Mouse (Mus musculus): ENCODE data around the gene Srsf2. TPM values are rescaled to one million over a fixed set of nuclear protein-coding genes. Genes with fewer than 3 reads are reported as not detected.

Gene Srsf2
- total RNA-seq, 2 experiments from 2014 or later: 73.0 to 80.9 TPM

DNA sequence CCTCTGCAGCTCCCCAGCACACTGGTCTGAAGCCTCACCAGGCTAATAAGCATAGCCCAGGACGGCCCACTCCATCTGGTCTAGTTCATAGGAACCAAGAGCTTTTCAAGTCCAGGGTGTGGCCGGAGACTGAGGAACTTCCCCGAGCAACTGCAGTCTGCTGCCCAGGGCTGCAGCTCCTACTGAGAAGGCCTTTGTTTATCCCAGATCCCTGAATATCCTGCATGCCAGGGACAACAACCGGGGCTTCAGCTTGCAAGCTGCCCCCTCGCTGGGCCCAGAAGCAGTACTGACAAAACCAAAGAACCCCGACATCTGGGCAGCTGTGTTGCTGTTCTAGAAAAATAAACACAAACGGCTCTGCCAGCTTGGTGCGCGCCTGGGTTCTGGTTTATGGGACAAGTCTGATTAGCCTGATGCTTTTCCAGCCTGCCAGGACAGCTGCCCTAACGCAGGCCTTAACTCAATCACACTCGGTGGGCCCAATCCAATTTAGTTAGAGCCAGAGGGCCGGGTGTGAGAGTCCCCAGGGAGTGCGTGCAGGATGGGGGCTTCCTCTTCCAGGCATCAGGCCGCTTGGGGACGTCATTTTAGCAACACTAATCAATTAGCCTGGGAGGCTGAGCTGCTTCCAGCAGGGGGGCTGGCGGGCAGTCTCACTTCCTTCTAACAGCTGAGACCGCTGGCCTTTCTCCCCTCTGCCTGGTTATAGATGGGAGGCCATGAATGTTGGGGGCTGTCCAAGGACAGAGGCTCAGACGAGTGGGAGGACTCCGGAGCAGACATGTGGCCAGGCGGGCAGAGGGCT lies 38.6 kb downstream of the Srsf2 start:
- DNase-seq: peak; percentile 87
- intact Hi-C loops (cut with DNase I; ENCODE audit: low total_unique reads): no loop called here

GRCm38 (mm10) chr11:116813610-116814009 lies 39.3 kb downstream of the Srsf2 start:
- no peak for DNase-seq

DNA sequence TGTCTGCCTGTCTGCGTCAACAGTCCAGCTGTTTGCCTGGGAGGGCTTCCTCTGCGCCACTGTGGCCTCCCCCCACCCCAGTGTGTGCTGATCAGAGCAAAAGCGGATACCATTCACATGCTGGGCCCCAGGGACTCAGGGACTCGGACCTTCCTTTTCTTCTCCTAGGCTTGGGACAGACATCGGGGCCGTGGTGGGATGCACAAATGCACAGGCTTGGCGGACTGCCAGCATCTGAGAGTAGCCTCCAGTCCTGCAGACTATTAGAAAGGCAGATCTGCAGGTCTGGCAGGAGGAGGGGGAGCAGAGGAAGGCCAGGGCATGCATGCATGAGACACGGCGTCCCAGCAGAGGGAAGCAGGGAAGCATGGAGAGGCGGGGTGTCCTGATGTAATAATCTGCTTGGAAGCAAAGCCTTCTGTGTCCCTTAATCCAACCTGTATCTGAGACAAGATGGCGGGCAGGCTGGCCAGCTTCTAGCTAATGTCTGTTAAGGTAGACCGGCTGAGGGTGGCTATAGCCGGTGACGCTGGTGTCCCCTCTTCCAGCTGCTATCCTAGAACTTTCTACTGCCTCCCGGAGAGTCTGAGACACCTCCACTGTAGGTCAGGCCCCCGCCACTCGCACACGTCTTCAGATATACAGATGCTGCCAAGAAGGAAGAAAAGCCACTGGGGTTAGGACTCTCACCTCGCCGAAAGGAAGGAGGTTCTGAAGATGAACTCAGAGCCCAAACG lies 39.9 kb downstream of the Srsf2 start:
- no peak for DNase-seq

More at GRCm38 (mm10) chr11:116813610-116814009, 39.3 kb downstream of the Srsf2 start:
- intact Hi-C loops (cut with DNase I; ENCODE audit: low total_unique reads): no loop called here

GRCm38 (mm10) chr11:116810983-116811901 lies 41.7 kb downstream of the Srsf2 start:
- intact Hi-C loops (cut with DNase I; ENCODE audit: low total_unique reads): no loop called here
- DNase-seq: peak; percentile 61

More for the DNA sequence above, 39.9 kb downstream of the Srsf2 start:
- intact Hi-C loops (cut with DNase I; ENCODE audit: low total_unique reads): no loop called here

DNA sequence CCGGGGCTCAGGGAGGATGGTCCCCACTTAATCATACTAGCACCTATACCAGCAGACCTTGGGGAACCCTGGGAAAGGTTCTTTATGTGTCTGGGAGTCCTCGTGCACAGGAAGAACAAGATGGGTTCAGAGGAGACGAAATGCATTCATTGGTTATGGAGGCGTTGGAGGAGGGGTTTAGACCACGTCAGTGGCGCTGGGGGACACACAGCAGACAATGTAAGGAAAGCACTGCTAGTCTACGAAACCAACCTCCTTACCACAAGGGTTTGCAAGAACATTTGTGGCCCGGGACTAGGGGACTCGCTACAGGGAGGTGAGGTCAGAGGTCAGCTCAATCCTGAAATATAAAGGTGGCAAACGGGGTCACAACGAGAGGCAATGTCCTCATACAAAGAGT lies 42.4 kb downstream of the Srsf2 start:
- intact Hi-C loops (cut with DNase I; ENCODE audit: low total_unique reads): no loop called here
- DNase-seq: no peak

- DNase-seq: no peak
- intact Hi-C loops (cut with DNase I; ENCODE audit: low total_unique reads): loop anchor here (5.0 kb wide), 1 partner anchor 152 kb away; no protein-coding TSS in a partner anchor
These were observed 43.4 kb downstream of the Srsf2 start for GRCm38 (mm10) chr11:116809520-116809919.

DNA sequence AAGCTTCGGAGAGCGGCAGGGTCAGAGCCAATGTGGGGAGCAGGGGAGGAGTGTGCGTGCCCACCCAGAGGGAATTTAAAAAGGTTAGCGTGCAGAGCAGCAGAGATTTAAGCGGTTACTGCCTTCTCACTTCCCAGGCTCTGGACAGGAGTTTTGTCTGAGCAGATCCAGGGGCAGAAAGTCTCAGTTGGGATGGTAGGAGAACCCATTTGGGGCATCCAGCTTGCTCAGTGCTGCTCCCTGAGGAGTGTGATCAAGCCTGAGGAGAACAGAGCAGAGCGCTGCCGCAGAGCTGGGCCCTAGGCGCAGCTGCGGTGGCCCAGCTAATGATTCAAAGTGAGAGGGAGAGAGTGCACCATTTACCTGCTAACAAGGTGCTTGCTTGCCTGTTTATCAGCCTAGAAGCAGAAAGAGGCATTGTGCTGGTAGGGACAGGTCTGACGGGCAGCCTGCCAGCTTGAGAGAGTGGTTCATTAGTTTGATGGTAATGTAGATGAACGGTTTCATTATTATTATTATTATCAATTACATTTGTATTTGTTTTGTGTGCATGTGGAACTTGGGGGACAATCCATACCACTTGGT lies 44.0 kb downstream of the Srsf2 start:
- intact Hi-C loops (cut with DNase I; ENCODE audit: low total_unique reads): loop anchor here (5.0 kb wide), 1 partner anchor 152 kb away; no protein-coding TSS in a partner anchor

GRCm38 (mm10) chr11:116807938-116808606 lies 44.8 kb downstream of the Srsf2 start:
- intact Hi-C loops (cut with DNase I; ENCODE audit: low total_unique reads): loop anchor here (5.0 kb wide), 1 partner anchor 151 kb away; no protein-coding TSS in a partner anchor
- peak; percentile 88 for DNase-seq

More for the DNA sequence above, 44.0 kb downstream of the Srsf2 start:
- DNase-seq: peak; percentile 14

DNA sequence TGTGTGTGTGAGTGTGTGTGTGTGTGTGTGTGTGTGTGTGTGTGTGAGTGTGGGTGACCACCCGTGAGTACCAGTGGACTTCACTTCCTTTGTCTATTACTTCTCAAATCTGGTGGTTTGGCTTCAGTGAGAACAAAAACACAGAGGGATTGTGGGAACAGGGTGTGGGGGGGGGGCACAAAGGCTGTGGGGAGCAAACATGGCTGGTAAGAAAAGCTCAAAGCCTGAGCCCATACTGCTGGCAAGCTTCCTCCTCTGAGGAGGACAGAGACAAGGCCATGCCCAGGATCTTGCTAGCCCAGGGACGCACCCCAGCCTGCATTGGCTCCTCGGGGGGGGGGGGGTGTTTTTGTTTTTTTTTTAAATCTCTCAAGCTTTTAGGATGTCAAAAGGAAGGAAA lies 45.4 kb downstream of the Srsf2 start:
- intact Hi-C loops (cut with DNase I; ENCODE audit: low total_unique reads): loop anchor here (5.0 kb wide), 1 partner anchor 150 kb away; no protein-coding TSS in a partner anchor
- no peak for DNase-seq

GRCm38 (mm10) chr11:116807116-116807515 lies 45.8 kb downstream of the Srsf2 start:
- peak; percentile 13 for DNase-seq

DNA sequence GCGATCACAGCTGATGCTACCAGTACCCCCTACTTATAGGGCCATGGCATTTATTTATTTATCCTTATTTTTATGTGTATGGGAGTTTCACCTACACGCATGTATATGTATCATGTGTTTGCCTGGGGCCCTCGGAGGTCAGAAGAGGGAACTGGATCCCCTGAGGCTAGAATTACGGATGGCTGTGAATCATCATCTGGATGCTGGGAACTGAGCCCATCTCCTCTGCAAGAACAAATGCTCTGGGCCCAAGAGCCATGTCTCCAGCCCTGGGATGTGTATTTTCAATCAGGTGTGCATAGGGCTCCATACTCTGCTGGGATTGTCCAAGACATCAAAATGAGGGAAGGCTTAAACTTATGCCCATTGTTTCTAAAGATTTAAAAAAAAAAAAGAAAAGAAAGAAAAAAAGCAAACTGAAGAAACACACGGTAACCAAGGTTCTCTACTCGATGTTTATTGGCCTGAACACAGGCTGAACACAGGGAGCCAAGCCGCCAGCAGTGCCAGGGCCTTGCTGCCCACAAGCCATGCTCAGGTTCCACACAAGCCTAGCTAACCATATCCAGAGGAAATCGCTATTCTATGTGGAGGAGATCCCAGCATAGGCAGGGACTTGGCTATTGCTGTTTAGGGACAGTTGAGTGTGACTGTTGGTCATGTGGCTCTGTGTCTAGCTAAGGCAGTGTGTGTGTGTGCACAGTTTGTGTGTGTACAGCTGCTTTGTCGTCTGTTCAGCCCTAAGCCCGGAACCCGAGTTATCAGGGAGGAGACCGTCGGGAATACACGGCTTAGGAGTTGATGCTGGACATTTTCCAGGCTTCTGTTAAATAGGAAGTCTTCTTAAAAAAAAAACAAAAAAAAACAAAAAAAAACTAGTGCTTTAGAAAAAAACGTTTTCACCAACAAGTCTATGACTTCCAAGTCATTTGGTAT lies 46.5 kb downstream of the Srsf2 start:
- DNase-seq: peak; percentile 52
- intact Hi-C loops (cut with DNase I; ENCODE audit: low total_unique reads): loop anchor here (5.0 kb wide), 1 partner anchor 149 kb away; no protein-coding TSS in a partner anchor

More at GRCm38 (mm10) chr11:116807116-116807515, 45.8 kb downstream of the Srsf2 start:
- intact Hi-C loops (cut with DNase I; ENCODE audit: low total_unique reads): loop anchor here (5.0 kb wide), 1 partner anchor 150 kb away; no protein-coding TSS in a partner anchor

GRCm38 (mm10) chr11:116802709-116803108 lies 50.2 kb downstream of the Srsf2 start:
- no peak for DNase-seq
- intact Hi-C loops (cut with DNase I; ENCODE audit: low total_unique reads): no loop called here

DNA sequence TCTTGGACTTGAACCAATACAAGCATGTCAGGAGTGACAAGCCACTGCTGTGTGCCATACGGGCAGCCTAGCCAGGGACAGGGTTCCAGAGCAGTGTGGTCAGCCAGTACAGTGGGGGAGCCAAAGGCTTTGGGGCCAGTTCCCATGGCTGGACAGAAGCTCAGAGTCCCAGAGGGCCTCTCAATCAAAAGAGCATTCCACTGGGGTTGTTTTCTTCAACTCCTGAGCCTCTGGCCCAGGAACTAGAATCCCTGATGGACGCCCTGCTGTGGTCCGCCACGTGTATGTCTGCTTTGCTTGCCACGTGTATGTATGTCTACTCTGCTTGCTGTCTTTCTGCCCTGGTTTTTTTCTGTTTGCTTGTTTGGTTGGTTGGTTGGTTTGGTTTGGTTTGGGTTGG lies 51.8 kb downstream of the Srsf2 start:
- DNase-seq: no peak
- intact Hi-C loops (cut with DNase I; ENCODE audit: low total_unique reads): no loop called here
